Mouse (Mus musculus): Measurements from ENCODE around the gene Tex264. TPM values are rescaled to one million over a fixed set of nuclear protein-coding genes. Genes with fewer than 3 reads are reported as not detected.

The Tex264 gene
- polyA plus RNA-seq, 1 experiment: 12.5 TPM

- no peak for TF ChIP-seq POLR2A (IDR thresholded peaks at IDR 0.05; ENCODE audit: borderline replicate concordance, control insufficient read depth, low read depth, low read length)
- no peak for TF ChIP-seq CTCF (IDR thresholded peaks at IDR 0.05; ENCODE audit: control insufficient read depth, insufficient read depth, low read length)
- Histone ChIP-seq H3K4me1 (ENCODE audit: control insufficient read depth, insufficient read depth, low read length) (no peaks in the 10 kb centered on the region; the same call in 1 of the 2 replicates), H3K4me3 (replicated peaks; ENCODE audit: control insufficient read depth, low read depth, low read length) (no peak overlapping the region), H3K27ac (ENCODE audit: control insufficient read depth, insufficient read depth, low read depth, low read length, poor library complexity) (no peak overlapping the region)
- 37% methylated on average over 2 of the region's 2 CpGs for WGBS
These were observed 71.8 kb downstream of the Tex264 start for GRCm38 (mm10) chr9:106613951-106614350.

- H3K27ac ChIP-seq (ENCODE audit: control insufficient read depth, insufficient read depth, low read depth, low read length, poor library complexity): no peak overlapping the region
- whole genome bisulfite sequencing: 72% methylated on average over 4 of the region's 4 CpGs
- no peak for TF ChIP-seq CTCF (IDR thresholded peaks at IDR 0.05; ENCODE audit: control insufficient read depth, insufficient read depth, low read length)
- H3K4me1 ChIP-seq (ENCODE audit: control insufficient read depth, insufficient read depth, low read length): no peaks in the 10 kb centered on the region; the same call in 1 of the 2 replicates
- H3K4me3 ChIP-seq (replicated peaks; ENCODE audit: control insufficient read depth, low read depth, low read length): no peak overlapping the region
These were observed 75.0 kb downstream of the Tex264 start for GRCm38 (mm10) chr9:106610727-106611126.

Other genes with a start within 250 kb of the Tex264 start
- gene Acy1, start 247.6 kb downstream of the Tex264 start, polyA plus RNA-seq (2011; ENCODE audit: insufficient read depth, insufficient read length, low replicate concordance, missing spikeins): 9.5 and 15.5 TPM in 2 replicates
- gene Abhd14b, start 238.5 kb downstream of the Tex264 start, polyA plus RNA-seq (2011; ENCODE audit: insufficient read depth, insufficient read length, low replicate concordance, missing spikeins): 4.9 and 6.5 TPM in 2 replicates
- 4.4 and 16.3 TPM in 2 replicates for gene Abhd14a, start 238.2 kb downstream of the Tex264 start, polyA plus RNA-seq (2011; ENCODE audit: insufficient read depth, insufficient read length, low replicate concordance, missing spikeins)
- 7.3 and 19.2 TPM in 2 replicates for gene Pcbp4, start 232.6 kb downstream of the Tex264 start, polyA plus RNA-seq (2011; ENCODE audit: insufficient read depth, insufficient read length, low replicate concordance, missing spikeins)
- gene Gpr62, start 220.0 kb downstream of the Tex264 start, polyA plus RNA-seq (2011; ENCODE audit: insufficient read depth, insufficient read length, low replicate concordance, missing spikeins): not detected in 2 replicates
- gene Rrp9, start 210.0 kb downstream of the Tex264 start, polyA plus RNA-seq (2011; ENCODE audit: insufficient read depth, insufficient read length, low replicate concordance, missing spikeins): 37.0 and 38.2 TPM in 2 replicates
- gene Parp3, start 209.0 kb downstream of the Tex264 start, polyA plus RNA-seq (2011; ENCODE audit: insufficient read depth, insufficient read length, low replicate concordance, missing spikeins): 8.8 and 33.8 TPM in 2 replicates
- gene Iqcf1, start 186.0 kb downstream of the Tex264 start, polyA plus RNA-seq (2011; ENCODE audit: insufficient read depth, insufficient read length, low replicate concordance, missing spikeins): not detected in 2 replicates
- gene Iqcf5, start 171.4 kb downstream of the Tex264 start, polyA plus RNA-seq (2011; ENCODE audit: insufficient read depth, insufficient read length, low replicate concordance, missing spikeins): not detected in 2 replicates
- gene Iqcf3, start 124.3 kb downstream of the Tex264 start, polyA plus RNA-seq (2011; ENCODE audit: insufficient read depth, insufficient read length, low replicate concordance, missing spikeins): not detected in 2 replicates
- not detected in 2 replicates for gene Iqcf4, start 114.9 kb downstream of the Tex264 start, polyA plus RNA-seq (2011; ENCODE audit: insufficient read depth, insufficient read length, low replicate concordance, missing spikeins)
- gene Iqcf6, start 59.3 kb downstream of the Tex264 start, polyA plus RNA-seq (2011; ENCODE audit: insufficient read depth, insufficient read length, low replicate concordance, missing spikeins): not detected in 2 replicates
- gene Grm2, start 29.8 kb downstream of the Tex264 start, polyA plus RNA-seq (2011; ENCODE audit: insufficient read depth, insufficient read length, low replicate concordance, missing spikeins): not detected in 2 replicates
- 4.4 and 11.9 TPM in 2 replicates for gene Rad54l2, start 103.3 kb upstream of the Tex264 start, polyA plus RNA-seq (2011; ENCODE audit: insufficient read depth, insufficient read length, low replicate concordance, missing spikeins)
- 8.0 and 21.5 TPM in 2 replicates for gene Dcaf1, start 135.9 kb upstream of the Tex264 start, polyA plus RNA-seq (2011; ENCODE audit: insufficient read depth, insufficient read length, low replicate concordance, missing spikeins)
- gene Rbm15b, start 201.5 kb upstream of the Tex264 start, polyA plus RNA-seq (2011; ENCODE audit: insufficient read depth, insufficient read length, low replicate concordance, missing spikeins): 7.3 and 11.5 TPM in 2 replicates
- 79.1 and 100 TPM in 2 replicates for gene Manf, start 206.1 kb upstream of the Tex264 start, polyA plus RNA-seq (2011; ENCODE audit: insufficient read depth, insufficient read length, low replicate concordance, missing spikeins)

Data from bone marrow, adult 2 months (tissue).